Comparison of ENCODE assay signal across 7 mouse cellular contexts in genomic region chr13:28512573-28513334, GRCm38 (mm10).
DNase-seq lines count a peak whose midpoint lies in the region; ATAC-seq and TF ChIP-seq lines count a peak whose summit lies in the region.

No protein-coding gene starts in this region.

- H3K9me3 ChIP-seq in kidney, embryonic 16.5 days (ENCODE audit: low read length) = no peaks in the 10 kb centered on the region
- H3K9me3 ChIP-seq in CH12.LX (replicated peaks; ENCODE audit: low read length) = no peaks in the 10 kb centered on the region
- H3K9me3 ChIP-seq in forebrain, embryonic 14.5 days (replicated peaks; ENCODE audit: control insufficient read depth, low read length) = no peaks in the 10 kb centered on the region
- H3K9me3 ChIP-seq in megakaryocyte, embryonic 14.5 days = 0 out of 2 replicates have a peak, but pooled peaks cover 4% of the 10 kb centered on the region

- peak; percentile 46; the same call in 1 of the 2 replicates for ATAC-seq in kidney, embryonic 16.5 days (ENCODE audit: low FRiP score, low TSS enrichment)
- peak; percentile 85 for ATAC-seq in forebrain, embryonic 14.5 days

- TF ChIP-seq POLR2A in CH12.LX (IDR thresholded peaks at IDR 0.05; ENCODE audit: low read depth, low read length) = no peak
- TF ChIP-seq POLR2A in thymus, adult 2 months (IDR thresholded peaks at IDR 0.05; ENCODE audit: control insufficient read depth, extremely low read depth, insufficient read depth, low read length, poor library complexity) = no peak

- no peak overlapping the region for H3K4me3 ChIP-seq in kidney, embryonic 16.5 days (ENCODE audit: low read length)
- no peak overlapping the region for H3K4me3 ChIP-seq in CH12.LX (replicated peaks in 1 of 3; ENCODE audit: low read depth in 2 of 3, low read length in 2 of 3, poor library complexity in 1 of 3)
- no peak overlapping the region for H3K4me3 ChIP-seq in forebrain, embryonic 14.5 days (ENCODE audit: low read depth, low read length)
- H3K4me3 ChIP-seq in megakaryocyte, embryonic 14.5 days (replicated peaks) = peak overlapping the region; percentile 83
- H3K4me3 ChIP-seq in thymus, adult 2 months (ENCODE audit: control insufficient read depth, insufficient read depth, low read length) = no peak overlapping the region

- in situ Hi-C loops in CH12.LX (cut with MboI; ENCODE audit: low pct_ligation_motif_present, low pct_unique_long_range_greater_than_20kb, low sequenced_read_pairs) = no loop called here

- WGBS in kidney, embryonic 16.5 days = 54% methylated on average over 11 of the region's 11 CpGs
- WGBS in forebrain, embryonic 14.5 days = 40% methylated on average over 11 of the region's 11 CpGs
- WGBS in thymus, adult 2 months = 12% methylated on average over 11 of the region's 11 CpGs

- TF ChIP-seq RAD21 in CH12.LX (IDR thresholded peaks at IDR 0.05; ENCODE audit: low read depth, low read length) = no peak

- H3K36me3 ChIP-seq in kidney, embryonic 16.5 days (ENCODE audit: insufficient read depth, low read length) = no peaks in the 10 kb centered on the region
- no peaks in the 10 kb centered on the region for H3K36me3 ChIP-seq in CH12.LX (replicated peaks in 1 of 2; ENCODE audit: control insufficient read depth in 1 of 2, insufficient read depth in 1 of 2, low read length in 1 of 2)
- no peaks in the 10 kb centered on the region for H3K36me3 ChIP-seq in forebrain, embryonic 14.5 days (ENCODE audit: control insufficient read depth, insufficient read depth, low read length)
- H3K36me3 ChIP-seq in megakaryocyte, embryonic 14.5 days (replicated peaks; ENCODE audit: low read length) = no peaks in the 10 kb centered on the region
- no peaks in the 10 kb centered on the region for H3K36me3 ChIP-seq in thymus, adult 2 months (ENCODE audit: control insufficient read depth, insufficient read depth, low read length)

- peaks cover 9% of the 10 kb centered on the region; the same call in 1 of the 2 replicates for H3K4me1 ChIP-seq in kidney, embryonic 16.5 days (ENCODE audit: insufficient read depth, low read length)
- H3K4me1 ChIP-seq in CH12.LX (ENCODE audit: control insufficient read depth in 1 of 2, insufficient read depth in 2 of 2) = peaks cover 4 to 15% of the 10 kb centered on the region in 2 experiments
- H3K4me1 ChIP-seq in forebrain, embryonic 14.5 days (ENCODE audit: control insufficient read depth, insufficient read depth, low read length) = peaks cover 7% of the 10 kb centered on the region; the same call in 1 of the 2 replicates
- peaks cover 10% of the 10 kb centered on the region for H3K4me1 ChIP-seq in megakaryocyte, embryonic 14.5 days
- peaks cover 24% of the 10 kb centered on the region for H3K4me1 ChIP-seq in thymus, adult 2 months (replicated peaks; ENCODE audit: control insufficient read depth, insufficient read depth, low read length)

- dilution Hi-C loops in CH12.LX (cut with MboI; ENCODE audit: extremely low pct_ligation_motif_present, extremely low pct_unique_long_range_greater_than_20kb, low sequenced_read_pairs) = no loop called here

- H3K27me3 ChIP-seq in kidney, embryonic 16.5 days (ENCODE audit: insufficient read depth, low read length) = no peaks in the 10 kb centered on the region
- H3K27me3 ChIP-seq in CH12.LX (replicated peaks) = no peaks in the 10 kb centered on the region
- H3K27me3 ChIP-seq in forebrain, embryonic 14.5 days (replicated peaks; ENCODE audit: control insufficient read depth, insufficient read depth, low read length) = no peaks in the 10 kb centered on the region
- no peaks in the 10 kb centered on the region for H3K27me3 ChIP-seq in megakaryocyte, embryonic 14.5 days (replicated peaks)
- no peaks in the 10 kb centered on the region for H3K27me3 ChIP-seq in thymus, adult 2 months (ENCODE audit: control insufficient read depth, insufficient read depth, low read length)

- no peak for TF ChIP-seq CTCF in CH12.LX (conservative IDR thresholded peaks at IDR 0.05 in 1 of 2, IDR thresholded peaks at IDR 0.05 in 1 of 2; ENCODE audit: low read depth in 2 of 2, low read length in 2 of 2)
- TF ChIP-seq CTCF in thymus, adult 2 months (IDR thresholded peaks at IDR 0.05; ENCODE audit: borderline replicate concordance, control insufficient read depth, extremely low read depth, insufficient read depth, low read length, poor library complexity) = no peak

- H3K27ac ChIP-seq in kidney, embryonic 16.5 days (ENCODE audit: low read length) = no peak overlapping the region
- H3K27ac ChIP-seq in CH12.LX (ENCODE audit: insufficient read depth, low read depth) = no peak overlapping the region
- peak overlapping the region; percentile 66; the same call in 1 of the 2 replicates for H3K27ac ChIP-seq in forebrain, embryonic 14.5 days (ENCODE audit: low read depth, low read length)
- H3K27ac ChIP-seq in thymus, adult 2 months (ENCODE audit: control insufficient read depth, insufficient read depth, low read length) = peak overlapping the region; percentile 88

- peak; percentile 81 for TF ChIP-seq EP300 in CH12.LX (IDR thresholded peaks at IDR 0.05; ENCODE audit: low read length)

- no peak overlapping the region for H3K4me2 ChIP-seq in kidney, embryonic 16.5 days (replicated peaks; ENCODE audit: low read depth, low read length)
- 0 out of 2 replicates have a peak overlapping the region, but pooled peaks have one; percentile 0 for H3K4me2 ChIP-seq in CH12.LX (ENCODE audit: insufficient read depth, low read depth, poor library complexity, severe bottlenecking)
- H3K4me2 ChIP-seq in forebrain, embryonic 14.5 days (ENCODE audit: low read length) = no peak overlapping the region

- no peaks in the 10 kb centered on the region for H3K79me2 ChIP-seq in CH12.LX (replicated peaks; ENCODE audit: control insufficient read depth, extremely low read depth, insufficient read depth, poor library complexity, severe bottlenecking)

- H3K9ac ChIP-seq in kidney, embryonic 16.5 days (replicated peaks; ENCODE audit: low read length) = 0 out of 2 replicates have a peak overlapping the region, but pooled peaks have one; percentile 31
- no peak overlapping the region for H3K9ac ChIP-seq in CH12.LX (ENCODE audit: insufficient read depth, low read depth)
- no peak overlapping the region for H3K9ac ChIP-seq in forebrain, embryonic 14.5 days (ENCODE audit: low read length)

- DNase-seq in kidney, adult 8-10 months = no peak
- DNase-seq in CH12.LX (ENCODE audit: extremely low read depth) = peak; percentile 21
- DNase-seq in forebrain, embryonic 14.5 days (ENCODE audit: low spot score) = peak; percentile 74
- peak; percentile 94 for DNase-seq in thymus, adult 2 months
- no peak for DNase-seq in frontal cortex, postnatal 36 days (ENCODE audit: low spot score in 2 of 2)

TF ChIP-seq in CH12.LX, 34 proteins besides CTCF, POLR2A, EP300 and RAD21:
- TF ChIP-seq NRF1 (IDR thresholded peaks at IDR 0.05; ENCODE audit: low read depth, low read length) (no peak), JUND (conservative IDR thresholded peaks at IDR 0.05; ENCODE audit: low read depth, low read length) (0 out of 2 replicates have a peak, but pooled peaks have one; percentile 34), MEF2A (IDR thresholded peaks at IDR 0.05; ENCODE audit: borderline replicate concordance, low read depth, low read length) (peak; percentile 33; the same call in 1 of the 2 replicates), MAX (IDR thresholded peaks at IDR 0.05; ENCODE audit: low read length) (0 out of 2 replicates have a peak, but pooled peaks have one; percentile 14), ZKSCAN1 (IDR thresholded peaks at IDR 0.05; ENCODE audit: borderline replicate concordance, low read depth, low read length) (no peak), TBP (conservative IDR thresholded peaks at IDR 0.05; ENCODE audit: low read depth, low read length) (no peak), TCF12 (IDR thresholded peaks at IDR 0.05; ENCODE audit: low read depth, low read length) (peak; percentile 90), ZMIZ1 (IDR thresholded peaks at IDR 0.05; ENCODE audit: low read depth, low read length) (no peak), ELF1 (IDR thresholded peaks at IDR 0.05; ENCODE audit: low read depth, low read length) (peak; percentile 41; the same call in 1 of the 2 replicates), BHLHE40 (IDR thresholded peaks at IDR 0.05; ENCODE audit: low read depth, low read length) (peak; percentile 68), JUN (IDR thresholded peaks at IDR 0.05; ENCODE audit: insufficient read depth, low read depth, low read length) (peak; percentile 59; the same call in 1 of the 2 replicates), IRF4 (IDR thresholded peaks at IDR 0.05; ENCODE audit: low read depth, low read length) (peak; percentile 92)
TF ChIP-seq in CH12.LX: peak in this region for 8.

Comparison
In these comparisons a context has a peak if more than half of its experiments do, and no peak if none do; other contexts are left out.
1. H3K27ac ChIP-seq: peak in forebrain, embryonic 14.5 days (single experiment) and thymus, adult 2 months (single experiment); none in kidney, embryonic 16.5 days (single experiment) and CH12.LX (single experiment).
2. DNase-seq: peak in CH12.LX (single experiment), forebrain, embryonic 14.5 days (single experiment) and thymus, adult 2 months (single experiment); none in kidney, adult 8-10 months (0 of 2) and frontal cortex, postnatal 36 days (0 of 2).